Mouse (Mus musculus): ENCODE results near the gene D330020A13Rik.

DNA sequence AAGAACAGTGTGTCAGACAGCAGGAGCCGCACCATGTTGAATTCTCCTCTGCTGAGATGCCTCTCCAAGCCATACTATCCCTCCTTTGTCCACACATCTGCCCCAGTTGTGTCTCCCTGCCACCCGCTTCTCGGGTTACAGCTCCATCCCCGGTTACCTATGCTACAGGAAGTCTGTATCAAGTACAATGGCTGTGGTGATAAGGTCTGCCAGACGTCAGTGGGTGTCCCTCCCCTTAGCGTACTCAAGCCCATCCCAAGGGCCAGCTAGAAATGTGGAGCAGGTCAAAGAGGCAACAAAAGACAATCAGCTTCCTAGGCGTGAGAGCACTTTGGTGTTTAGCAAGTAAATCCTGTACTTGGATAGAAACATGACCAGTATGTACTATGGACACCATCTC is 5.6 kb upstream of the D330020A13Rik start:
- TF ChIP-seq CTCF (IDR thresholded peaks at IDR 0.05; ENCODE audit: low read depth, low read length) (no peak), POLR2A (IDR thresholded peaks at IDR 0.05; ENCODE audit: borderline replicate concordance, low read depth, low read length) (no peak)
